Mouse (Mus musculus) heart, embryonic 12.5 days (tissue): ENCODE measurements around the gene Tmem189. TPM values are rescaled to one million over a fixed set of nuclear protein-coding genes. Genes with fewer than 3 reads are reported as not detected.

Experiments used
- ATAC-seq: fragments of 200-750 bp; cut with Nextera tagmentation; 2 replicates; pipeline ENCODE4 v1.8.0; 2017; ENCODE audit warnings: moderate TSS enrichment, moderate library complexity; ENCODE audit not compliant: insufficient number of reproducible peaks, low FRiP score
- H3K27ac ChIP-seq: fragments of 300-500 bp; sonication (generic); 2 replicates; pipeline ENCODE4 v1.5.1; 2016; ENCODE audit warnings: mild to moderate bottlenecking, moderate library complexity; ENCODE audit not compliant: poor library complexity, severe bottlenecking
- H3K27me3 ChIP-seq: fragments of 300-500 bp; sonication (generic); replicated peaks from 2 replicates; pipeline ENCODE4 v1.6.1; 2016; ENCODE audit warnings: mild to moderate bottlenecking, moderate library complexity
- H3K36me3 ChIP-seq: fragments of 300-500 bp; sonication (generic); 2 replicates; pipeline ENCODE4 v1.6.1; 2016; ENCODE audit warnings: mild to moderate bottlenecking, moderate library complexity
- H3K4me1 ChIP-seq: fragments of 300-500 bp; sonication (generic); replicated peaks from 2 replicates; pipeline ENCODE4 v1.6.1; 2016; ENCODE audit warnings: mild to moderate bottlenecking
- H3K4me2 ChIP-seq: fragments of 300-500 bp; sonication (generic); 2 replicates; pipeline ENCODE4 v1.6.1; 2016; ENCODE audit warnings: mild to moderate bottlenecking, moderate library complexity
- H3K4me3 ChIP-seq: fragments of 300-500 bp; sonication (generic); 2 replicates; pipeline ENCODE4 v1.5.1; 2016; ENCODE audit warnings: mild to moderate bottlenecking
- H3K9ac ChIP-seq: fragments of 300-500 bp; sonication (generic); 2 replicates; pipeline ENCODE4 v1.6.1; 2016; ENCODE audit warnings: mild to moderate bottlenecking, moderate library complexity
- H3K9me3 ChIP-seq: fragments of 300-500 bp; sonication (generic); replicated peaks from 2 replicates; pipeline ENCODE4 v1.6.1; 2016; ENCODE audit warnings: mild to moderate bottlenecking, moderate library complexity
- WGBS: fragments of 180-500 bp; shearing (Covaris S2); methylation state at CpG from one replicate; pipeline ENCODE4 v1.1.7; 2016; 5-methylcytosine and 5-hydroxymethylcytosine counted together
- polyA plus RNA-seq: library from polyadenylated mRNA; unstranded; fragments of >200 nt; fragmentation: Nextera tagmentation; extraction: Ambion mirVana; gene quantifications from 2 replicates; pipeline ENCODE4 v1.2.1, GENCODE M21; 2016

Tmem189 gene
- polyA plus RNA-seq, 1 experiment from 2014 or later, result 46.6 TPM

- H3K4me1 ChIP-seq, result peaks cover 49% of the 10 kb centered on the region
- WGBS, result 2% methylated on average over 12 of the region's 12 CpGs
- H3K4me3 ChIP-seq, result peak overlapping the region; percentile 97
- ATAC-seq, result no peak
- peak overlapping the region; percentile 96 for H3K9ac ChIP-seq
- 0 out of 2 replicates have a peak overlapping the region, but pooled peaks have one; percentile 35 for H3K27ac ChIP-seq
- peaks cover 8% of the 10 kb centered on the region for H3K36me3 ChIP-seq
- peak overlapping the region; percentile 99 for H3K4me2 ChIP-seq
- peaks cover 11% of the 10 kb centered on the region; the same call in 1 of the 2 replicates for H3K27me3 ChIP-seq
- H3K9me3 ChIP-seq, result no peaks in the 10 kb centered on the region
Measured at GRCm38 (mm10) chr2:167660611-167660971, 29.0 kb downstream of the Tmem189 start.

GRCm38 (mm10) chr2:167659847-167660610 lies 29.6 kb downstream of the Tmem189 start:
- WGBS, result 26% methylated on average over 13 of the region's 13 CpGs

GRCm38 (mm10) chr2:167659177-167659846 lies 30.3 kb downstream of the Tmem189 start:
- H3K9ac ChIP-seq, result peak overlapping the region; percentile 96
- H3K4me1 ChIP-seq, result peaks cover 49% of the 10 kb centered on the region
- peaks cover 16% of the 10 kb centered on the region for H3K36me3 ChIP-seq
- H3K27ac ChIP-seq, result 0 out of 2 replicates have a peak overlapping the region, but pooled peaks have one; percentile 35
- H3K27me3 ChIP-seq, result peaks cover 11% of the 10 kb centered on the region; the same call in 1 of the 2 replicates
- no peaks in the 10 kb centered on the region for H3K9me3 ChIP-seq
- WGBS, result 67% methylated on average over 10 of the region's 10 CpGs
- peak overlapping the region; percentile 99 for H3K4me2 ChIP-seq
- ATAC-seq, result no peak
- peak overlapping the region; percentile 97; the same call in 1 of the 2 replicates for H3K4me3 ChIP-seq

More at GRCm38 (mm10) chr2:167659847-167660610, 29.6 kb downstream of the Tmem189 start:
- Histone ChIP-seq H3K4me2 (peak overlapping the region; percentile 99), H3K9ac (peak overlapping the region; percentile 96), H3K27ac (peak overlapping the region; percentile 35; the same call in 1 of the 2 replicates), H3K9me3 (no peaks in the 10 kb centered on the region), H3K4me3 (peak overlapping the region; percentile 97), H3K36me3 (peaks cover 9% of the 10 kb centered on the region), H3K27me3 (peaks cover 11% of the 10 kb centered on the region; the same call in 1 of the 2 replicates), H3K4me1 (peaks cover 49% of the 10 kb centered on the region)
- peak; percentile 15; the same call in 1 of the 2 replicates for ATAC-seq

- H3K9me3 ChIP-seq, result no peaks in the 10 kb centered on the region
- H3K4me1 ChIP-seq, result peaks cover 49% of the 10 kb centered on the region
- H3K36me3 ChIP-seq, result peaks cover 22% of the 10 kb centered on the region
- peaks cover 11% of the 10 kb centered on the region; the same call in 1 of the 2 replicates for H3K27me3 ChIP-seq
- 46% methylated on average over 11 of the region's 11 CpGs for WGBS
- H3K9ac ChIP-seq, result peak overlapping the region; percentile 30
- no peak overlapping the region for H3K27ac ChIP-seq
- H3K4me2 ChIP-seq, result peak overlapping the region; percentile 99
- 0 out of 2 replicates have a peak overlapping the region, but pooled peaks have one; percentile 97 for H3K4me3 ChIP-seq
- ATAC-seq, result no peak
Measured at GRCm38 (mm10) chr2:167658712-167659111, 30.9 kb downstream of the Tmem189 start.

GRCm38 (mm10) chr2:167657973-167658372 lies 31.6 kb downstream of the Tmem189 start:
- H3K4me1 ChIP-seq, result peaks cover 49% of the 10 kb centered on the region
- H3K4me2 ChIP-seq, result peak overlapping the region; percentile 99; the same call in 1 of the 2 replicates
- 85% methylated on average over 4 of the region's 4 CpGs for WGBS
- ATAC-seq, result no peak
- no peak overlapping the region for H3K9ac ChIP-seq
- no peak overlapping the region for H3K4me3 ChIP-seq
- H3K36me3 ChIP-seq, result peaks cover 28% of the 10 kb centered on the region
- no peaks in the 10 kb centered on the region for H3K9me3 ChIP-seq
- peaks cover 7% of the 10 kb centered on the region; the same call in 1 of the 2 replicates for H3K27me3 ChIP-seq
- H3K27ac ChIP-seq, result no peak overlapping the region

GRCm38 (mm10) chr2:167656629-167657478 lies 32.8 kb downstream of the Tmem189 start:
- Histone ChIP-seq H3K36me3 (peaks cover 40% of the 10 kb centered on the region), H3K27me3 (no peaks in the 10 kb centered on the region), H3K4me3 (no peak overlapping the region), H3K27ac (no peak overlapping the region), H3K4me2 (no peak overlapping the region), H3K9ac (no peak overlapping the region), H3K9me3 (no peaks in the 10 kb centered on the region), H3K4me1 (peaks cover 42% of the 10 kb centered on the region)
- ATAC-seq, result no peak
- WGBS, result 81% methylated on average over 16 of the region's 16 CpGs

GRCm38 (mm10) chr2:167654911-167655600 lies 34.6 kb downstream of the Tmem189 start:
- H3K9me3 ChIP-seq, result no peaks in the 10 kb centered on the region
- H3K4me1 ChIP-seq, result peaks cover 33% of the 10 kb centered on the region
- H3K4me3 ChIP-seq, result no peak overlapping the region
- ATAC-seq, result no peak
- H3K9ac ChIP-seq, result no peak overlapping the region
- H3K36me3 ChIP-seq, result peaks cover 50% of the 10 kb centered on the region
- no peak overlapping the region for H3K27ac ChIP-seq
- 85% methylated on average over 10 of the region's 10 CpGs for WGBS
- no peak overlapping the region for H3K4me2 ChIP-seq
- H3K27me3 ChIP-seq, result no peaks in the 10 kb centered on the region

- 68% methylated on average over 7 of the region's 7 CpGs for WGBS
- Histone ChIP-seq H3K4me2 (no peak overlapping the region), H3K36me3 (peaks cover 59% of the 10 kb centered on the region), H3K4me1 (peaks cover 11% of the 10 kb centered on the region), H3K27me3 (no peaks in the 10 kb centered on the region), H3K9ac (no peak overlapping the region), H3K4me3 (no peak overlapping the region), H3K27ac (no peak overlapping the region), H3K9me3 (no peaks in the 10 kb centered on the region)
- ATAC-seq, result no peak
Measured at GRCm38 (mm10) chr2:167652694-167653093, 36.9 kb downstream of the Tmem189 start.

- H3K9ac ChIP-seq, result no peak overlapping the region
- ATAC-seq, result no peak
- H3K36me3 ChIP-seq, result peaks cover 66% of the 10 kb centered on the region
- no peak overlapping the region for H3K4me3 ChIP-seq
- no peak overlapping the region for H3K27ac ChIP-seq
- no peak overlapping the region for H3K4me2 ChIP-seq
- H3K4me1 ChIP-seq, result peaks cover 4% of the 10 kb centered on the region
- no peaks in the 10 kb centered on the region for H3K27me3 ChIP-seq
- no peaks in the 10 kb centered on the region for H3K9me3 ChIP-seq
- WGBS, result 90% methylated on average over 9 of the region's 9 CpGs
Measured at GRCm38 (mm10) chr2:167651622-167652021, 38.0 kb downstream of the Tmem189 start.

GRCm38 (mm10) chr2:167649290-167650032 lies 40.2 kb downstream of the Tmem189 start:
- Histone ChIP-seq H3K36me3 (peaks cover 77% of the 10 kb centered on the region), H3K27ac (no peak overlapping the region), H3K4me2 (no peak overlapping the region), H3K9ac (no peak overlapping the region), H3K9me3 (no peaks in the 10 kb centered on the region), H3K4me1 (no peaks in the 10 kb centered on the region), H3K4me3 (no peak overlapping the region), H3K27me3 (no peaks in the 10 kb centered on the region)
- WGBS, result 88% methylated on average over 12 of the region's 12 CpGs
- ATAC-seq, result no peak
